In genomic region chr16:14004170-14004569, GRCm38 (mm10) we compare ENCODE assay signal across 9 mouse cellular contexts. TPM values are rescaled to one million over a fixed set of nuclear protein-coding genes. Genes with fewer than 3 reads are reported as not detected.
DNase-seq lines count a peak whose midpoint lies in the region; ATAC-seq and TF ChIP-seq lines count a peak whose summit lies in the region.
"Had no signal": no experiment of that assay in that cellular context is flagged by ENCODE, and none has a peak within 500 bp of the region (broad histone marks: within the 10 kb centered on the region; RNA-seq: fewer than 3 reads in every experiment).

No protein-coding gene starts in this region.

- no peak overlapping the region for H3K9ac ChIP-seq in kidney, embryonic 14.5 days (ENCODE audit: low read depth, low read length)

- no peak overlapping the region for H3K4me2 ChIP-seq in kidney, embryonic 14.5 days (replicated peaks; ENCODE audit: low read depth, low read length)

- no peaks in the 10 kb centered on the region for H3K4me1 ChIP-seq in kidney, embryonic 14.5 days (ENCODE audit: control insufficient read depth, insufficient read depth, low read length)

- ATAC-seq in kidney, embryonic 14.5 days (ENCODE audit: low FRiP score, low TSS enrichment) = peak; percentile 69; the same call in 1 of the 2 replicates
- peak; percentile 75 for ATAC-seq in megakaryocyte progenitor cell, adult 5-6 weeks (replicated peaks; ENCODE audit: poor library complexity)

- H3K27ac ChIP-seq in gastrocnemius, adult 2 months = peak overlapping the region; percentile 68; the same call in 1 of the 2 replicates
- H3K27ac ChIP-seq in kidney, embryonic 14.5 days (ENCODE audit: low read depth, low read length) = no peak overlapping the region

- no peaks in the 10 kb centered on the region for H3K36me3 ChIP-seq in kidney, embryonic 14.5 days (ENCODE audit: control insufficient read depth, insufficient read depth, low read length)
- H3K36me3 ChIP-seq: G1E had no signal

- 36% methylated on average over 3 of the region's 3 CpGs for WGBS in kidney, embryonic 14.5 days

- no peak for DNase-seq in gastrocnemius, adult 2 months
- DNase-seq in gastrocnemius, adult 18-20 months (ENCODE audit: low spot score) = no peak
- peak; percentile 13 for DNase-seq in embryo, embryonic 11.5 days (ENCODE audit: low read depth, low spot score)
- no peak for DNase-seq in urinary bladder, postnatal 4 days (ENCODE audit: low spot score in 2 of 2)
- no peak for DNase-seq in cerebellum, adult 18-20 months
- DNase-seq in frontal cortex, postnatal 14 days (ENCODE audit: low spot score in 2 of 2) = no peak

- TF ChIP-seq CTCF in gastrocnemius, adult 2 months (IDR thresholded peaks at IDR 0.05) = peak; percentile 42

- no peaks in the 10 kb centered on the region for H3K9me3 ChIP-seq in kidney, embryonic 14.5 days (ENCODE audit: control insufficient read depth, low read length)
- H3K9me3 ChIP-seq: G1E had no signal

- no peak overlapping the region for H3K4me3 ChIP-seq in gastrocnemius, adult 2 months
- H3K4me3 ChIP-seq in kidney, embryonic 14.5 days (ENCODE audit: low read length) = no peak overlapping the region

- no peaks in the 10 kb centered on the region for H3K27me3 ChIP-seq in kidney, embryonic 14.5 days (ENCODE audit: control insufficient read depth, insufficient read depth, low read length)

- intact Hi-C loops in gastrocnemius, adult 2 months (cut with DNase I) = loop anchor here (5.0 to 10.0 kb wide), 2 partner anchors 62 to 99 kb away; partner anchors contain the start of genes Mpv17l and Pdxdc1

RNA-seq across cellular contexts. Expression of gene Ifitm7, which starts 17.5 kb away (rescaled TPM):
- not detected for total RNA-seq in gastrocnemius, adult 2 months (2021)
- not detected for total RNA-seq in gastrocnemius, adult 18-20 months (2021)
- 0.42 TPM in 1 of 2 replicates, not detected in the other for polyA plus RNA-seq in kidney, embryonic 14.5 days (2014; fragmentation: Nextera tagmentation; extraction: Ambion mirVana)
- total RNA-seq in megakaryocyte progenitor cell, adult 5-6 weeks (2015) = 6.7 and 10.2 TPM in 2 replicates
- total RNA-seq in megakaryocyte progenitor cell, adult 5-6 weeks (2017) = 6.0 and 12.2 TPM in 2 replicates
- polyA plus RNA-seq: G1E had no signal

RNA-seq across cellular contexts. Expression of gene 2900011O08Rik, which starts 17.8 kb away (rescaled TPM):
- not detected for total RNA-seq in gastrocnemius, adult 2 months (2021)
- total RNA-seq in gastrocnemius, adult 18-20 months (2021) = not detected
- 1.5 and 1.7 TPM in 2 replicates for polyA plus RNA-seq in kidney, embryonic 14.5 days (2014; fragmentation: Nextera tagmentation; extraction: Ambion mirVana)
- 0.12 TPM in 1 of 2 replicates, not detected in the other for total RNA-seq in megakaryocyte progenitor cell, adult 5-6 weeks (2015)
- 0.12 TPM in 1 of 2 replicates, not detected in the other for total RNA-seq in megakaryocyte progenitor cell, adult 5-6 weeks (2017)
- polyA plus RNA-seq: G1E had no signal

Comparison
In these comparisons a context has a peak if more than half of its experiments do, and no peak if none do; other contexts are left out.
1. RNA of gene Ifitm7, which starts 17.5 kb away (total RNA-seq): 6.0 to 12.2 TPM in megakaryocyte progenitor cell, adult 5-6 weeks; not detected in gastrocnemius, adult 2 months and not detected in gastrocnemius, adult 18-20 months; every median in the first group is over 4 times any median in the second.